Mouse (Mus musculus) kidney, embryonic 15.5 days (tissue): ENCODE results near the gene Leprot. TPM values are rescaled to one million over a fixed set of nuclear protein-coding genes. Genes with fewer than 3 reads are reported as not detected.
A peak's percentile ranks its signal among the peaks of the same experiment; 100 is the strongest.

Source experiments
- ATAC-seq: fragments of 200-750 bp; cut with Nextera tagmentation; replicated peaks from 2 replicates; pipeline ENCODE4 v1.8.0; 2017; ENCODE audit warnings: moderate TSS enrichment; ENCODE audit not compliant: low FRiP score
- H3K27ac ChIP-seq: fragments of 300-500 bp; sonication (generic); 2 replicates; pipeline ENCODE4 v1.5.1; 2015; ENCODE audit warnings: mild to moderate bottlenecking, inconsistent platforms
- H3K27me3 ChIP-seq: fragments of 300-500 bp; sonication (generic); 2 replicates; pipeline ENCODE4 v1.6.1; 2015; ENCODE audit warnings: inconsistent platforms
- H3K36me3 ChIP-seq: fragments of 300-500 bp; sonication (generic); 2 replicates; pipeline ENCODE4 v1.6.1; 2015; ENCODE audit warnings: inconsistent platforms
- H3K4me1 ChIP-seq: fragments of 300-500 bp; sonication (generic); 2 replicates; pipeline ENCODE4 v1.6.1; 2015; ENCODE audit warnings: inconsistent platforms
- H3K4me2 ChIP-seq: fragments of 300-500 bp; sonication (generic); 2 replicates; pipeline ENCODE4 v1.6.1; 2015; ENCODE audit warnings: moderate library complexity, mild to moderate bottlenecking, inconsistent platforms
- H3K4me3 ChIP-seq: fragments of 300-500 bp; sonication (generic); replicated peaks from 2 replicates; pipeline ENCODE4 v1.5.1; 2015; ENCODE audit warnings: mild to moderate bottlenecking, inconsistent platforms
- H3K9ac ChIP-seq: fragments of 300-500 bp; sonication (generic); 2 replicates; pipeline ENCODE4 v1.6.1; 2015; ENCODE audit warnings: mild to moderate bottlenecking, inconsistent platforms
- H3K9me3 ChIP-seq: fragments of 300-500 bp; sonication (generic); replicated peaks from 2 replicates; pipeline ENCODE4 v1.6.1; 2016; ENCODE audit warnings: inconsistent platforms
- WGBS: fragments of 180-500 bp; shearing (Covaris S2); methylation state at CpG from one replicate; pipeline ENCODE4 v1.1.7; 2015; ENCODE audit warnings: mixed read lengths; 5-methylcytosine and 5-hydroxymethylcytosine counted together
- polyA plus RNA-seq: library from polyadenylated mRNA; unstranded; fragments of >200 nt; fragmentation: Nextera tagmentation; extraction: Ambion mirVana; gene quantifications from 2 replicates; pipeline ENCODE4 v1.2.1, GENCODE M21; 2015

Gene Leprot
- polyA plus RNA-seq = 86.1 and 88.3 TPM in 2 replicates

DNA sequence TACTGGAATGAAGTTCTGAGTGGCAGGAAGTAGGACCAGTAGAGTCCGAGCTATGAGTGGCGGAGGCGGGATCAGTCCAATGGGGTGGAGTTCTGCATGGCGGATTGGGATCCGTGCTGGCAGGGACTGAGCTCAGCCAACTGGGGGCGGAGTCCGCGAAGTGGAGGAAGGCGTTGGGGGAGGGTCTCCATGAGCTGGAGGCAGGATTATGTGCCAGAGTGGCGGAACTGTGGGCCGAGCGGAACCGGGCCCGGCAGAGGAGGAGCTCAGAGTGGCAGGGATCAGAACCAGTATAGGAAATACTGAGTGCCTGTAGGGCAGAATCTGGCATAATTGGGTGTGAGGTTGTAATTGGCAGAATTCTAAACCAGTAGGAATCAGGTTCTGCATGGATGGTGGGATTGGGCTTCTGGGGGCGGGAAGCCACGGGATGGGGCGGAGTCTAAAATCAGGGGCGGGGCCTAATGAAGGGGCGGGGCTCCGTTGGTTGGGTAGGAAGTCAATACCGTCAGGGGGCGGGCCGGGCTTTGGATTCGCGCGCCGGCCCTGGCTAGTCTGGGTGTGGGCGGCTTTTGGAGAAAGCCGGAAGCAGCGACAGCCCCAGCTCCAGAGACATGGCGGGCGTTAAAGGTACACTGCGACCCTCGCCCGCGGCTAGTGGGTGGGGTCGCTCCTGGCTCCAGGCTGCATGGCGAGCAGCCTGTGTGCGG lies at the start of gene Leprot:
Gene Leprot (plus strand): TSS at position 523 of the 710 bp plus-strand sequence.
- H3K9ac ChIP-seq = peak within 1 kb of the TSS; percentile 89
- H3K4me2 ChIP-seq = peak within 1 kb of the TSS; percentile 75
- H3K27ac ChIP-seq = peak within 1 kb of the TSS; percentile 97
- WGBS = 0% methylated on average over 38 of the region's 39 CpGs
- peak within 1 kb of the TSS; percentile 70 for H3K4me3 ChIP-seq
- ATAC-seq = peak; percentile 99
- no peaks in the 10 kb centered on the region for H3K27me3 ChIP-seq
- H3K4me1 ChIP-seq = peaks cover 18% of the 10 kb centered on the region
- H3K36me3 ChIP-seq = no peaks in the 10 kb centered on the region
- no peaks in the 10 kb centered on the region for H3K9me3 ChIP-seq

- Histone ChIP-seq H3K4me2 (no peak overlapping the region), H3K4me3 (no peak overlapping the region), H3K27ac (no peak overlapping the region), H3K27me3 (no peaks in the 10 kb centered on the region), H3K9me3 (no peaks in the 10 kb centered on the region), H3K4me1 (no peaks in the 10 kb centered on the region), H3K9ac (no peak overlapping the region), H3K36me3 (no peaks in the 10 kb centered on the region)
- ATAC-seq = no peak
Observed at GRCm38 (mm10) chr4:101601758-101602157, 45.8 kb upstream of the Leprot start.

DNA sequence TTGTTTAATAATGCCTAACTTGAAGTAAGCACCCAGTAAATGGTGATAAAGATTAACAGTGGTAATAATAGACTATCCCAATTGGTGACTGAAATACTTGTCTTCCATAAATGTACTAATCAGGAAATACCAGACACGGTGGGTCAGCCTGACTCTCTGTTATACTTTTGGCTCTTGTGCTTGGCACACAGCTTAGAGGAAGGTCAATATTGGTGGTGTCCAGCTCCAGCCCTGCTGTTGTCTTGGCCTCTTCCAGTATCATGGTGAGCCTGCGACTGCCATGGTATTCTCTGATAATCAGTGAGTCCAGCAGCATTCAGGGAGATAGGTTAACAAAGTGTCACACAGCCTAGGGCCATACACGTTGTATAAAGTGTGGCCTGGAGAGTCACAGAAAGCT lies 43.9 kb upstream of the Leprot start:
- Histone ChIP-seq H3K4me1 (no peaks in the 10 kb centered on the region), H3K4me2 (no peak overlapping the region), H3K27me3 (no peaks in the 10 kb centered on the region), H3K4me3 (no peak overlapping the region), H3K36me3 (no peaks in the 10 kb centered on the region), H3K27ac (no peak overlapping the region), H3K9me3 (no peaks in the 10 kb centered on the region), H3K9ac (no peak overlapping the region)
- WGBS = 73% methylated on average over 3 of the region's 3 CpGs
- ATAC-seq = no peak

- no peak for ATAC-seq
- Histone ChIP-seq H3K4me3 (no peak overlapping the region), H3K9ac (no peak overlapping the region), H3K36me3 (no peaks in the 10 kb centered on the region), H3K27ac (no peak overlapping the region), H3K4me2 (no peak overlapping the region), H3K9me3 (no peaks in the 10 kb centered on the region), H3K27me3 (no peaks in the 10 kb centered on the region), H3K4me1 (no peaks in the 10 kb centered on the region)
- WGBS = 81% methylated on average over 5 of the region's 5 CpGs
Observed at GRCm38 (mm10) chr4:101616520-101616919, 31.0 kb upstream of the Leprot start.

DNA sequence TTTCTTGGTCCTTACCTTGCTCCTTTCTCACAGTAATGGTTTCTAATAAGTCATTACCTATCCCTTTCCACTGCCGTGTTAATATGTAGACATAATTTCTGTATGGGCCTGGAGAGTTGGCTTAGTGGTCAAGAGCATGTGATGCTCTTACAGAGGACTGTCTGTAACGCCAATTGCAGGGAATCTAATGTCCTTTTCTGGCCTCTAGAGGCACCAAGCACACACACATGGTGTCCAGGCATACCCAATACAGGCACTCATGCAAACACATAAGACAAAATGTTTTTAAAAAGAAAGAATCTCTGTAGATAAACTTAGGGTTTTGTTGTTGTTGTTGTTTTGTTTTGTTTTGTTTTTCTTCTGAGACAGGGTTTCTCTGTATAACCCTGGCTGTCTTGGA lies 29.8 kb upstream of the Leprot start:
- Histone ChIP-seq H3K4me2 (no peak overlapping the region), H3K36me3 (no peaks in the 10 kb centered on the region), H3K9ac (no peak overlapping the region), H3K27ac (no peak overlapping the region), H3K9me3 (no peaks in the 10 kb centered on the region), H3K27me3 (no peaks in the 10 kb centered on the region), H3K4me1 (no peaks in the 10 kb centered on the region), H3K4me3 (no peak overlapping the region)
- no peak for ATAC-seq
- 80% methylated on average over 2 of the region's 2 CpGs for WGBS

GRCm38 (mm10) chr4:101620206-101620605 lies 27.3 kb upstream of the Leprot start:
- Histone ChIP-seq H3K36me3 (no peaks in the 10 kb centered on the region), H3K4me1 (no peaks in the 10 kb centered on the region), H3K4me3 (no peak overlapping the region), H3K27ac (no peak overlapping the region), H3K27me3 (no peaks in the 10 kb centered on the region), H3K9me3 (no peaks in the 10 kb centered on the region), H3K4me2 (no peak overlapping the region), H3K9ac (no peak overlapping the region)
- 54% methylated on average over 2 of the region's 2 CpGs for WGBS
- ATAC-seq = no peak

DNA sequence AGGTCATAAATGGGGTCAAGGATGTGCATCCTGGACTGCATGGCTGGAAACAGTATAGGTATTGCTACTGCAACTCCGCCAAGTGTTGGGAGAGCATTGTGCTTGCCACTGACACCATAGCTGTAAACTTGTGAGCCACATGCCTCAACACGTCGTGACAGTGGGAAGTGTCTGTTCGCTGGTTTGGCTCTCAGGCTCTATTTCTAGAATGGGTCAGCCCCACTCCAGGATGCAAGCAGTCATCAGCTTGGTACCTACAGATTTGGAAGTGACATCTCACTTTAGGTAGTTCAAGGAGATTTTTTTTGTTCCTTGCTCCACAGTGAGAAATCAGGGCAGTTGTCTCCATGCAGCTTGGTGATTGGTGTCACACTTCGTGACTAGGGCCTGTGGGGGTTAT lies 26.3 kb upstream of the Leprot start:
- Histone ChIP-seq H3K27ac (no peak overlapping the region), H3K9ac (no peak overlapping the region), H3K4me1 (no peaks in the 10 kb centered on the region), H3K4me3 (no peak overlapping the region), H3K36me3 (no peaks in the 10 kb centered on the region), H3K4me2 (no peak overlapping the region), H3K9me3 (no peaks in the 10 kb centered on the region), H3K27me3 (no peaks in the 10 kb centered on the region)
- WGBS = 86% methylated on average over 5 of the region's 5 CpGs
- no peak for ATAC-seq

DNA sequence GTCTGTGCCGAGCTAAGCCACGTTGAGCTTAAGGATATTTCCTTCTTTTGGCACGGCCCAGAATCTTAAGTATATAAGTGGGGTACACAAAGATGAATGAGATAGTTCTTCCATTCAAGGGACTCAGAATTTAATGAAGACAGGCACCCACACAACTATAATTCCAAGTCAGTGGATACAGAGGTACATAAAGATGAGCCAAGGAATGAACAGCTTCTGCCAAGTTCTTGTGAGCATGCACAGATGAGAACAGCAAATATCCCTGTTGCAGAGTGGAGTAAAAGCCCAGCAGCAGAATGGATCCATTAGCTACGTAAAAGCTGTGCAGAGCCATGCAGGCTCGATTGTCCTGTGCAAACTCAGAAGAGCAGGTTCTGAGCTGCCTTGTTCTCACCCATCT lies 22.2 kb upstream of the Leprot start:
- Histone ChIP-seq H3K4me1 (no peaks in the 10 kb centered on the region), H3K27ac (no peak overlapping the region), H3K9ac (no peak overlapping the region), H3K4me3 (no peak overlapping the region), H3K36me3 (no peaks in the 10 kb centered on the region), H3K4me2 (no peak overlapping the region), H3K9me3 (no peaks in the 10 kb centered on the region), H3K27me3 (no peaks in the 10 kb centered on the region)
- no peak for ATAC-seq
- WGBS = 90% methylated on average over 5 of the region's 5 CpGs

GRCm38 (mm10) chr4:101635596-101635995 lies 11.9 kb upstream of the Leprot start:
- Histone ChIP-seq H3K4me2 (no peak overlapping the region), H3K27ac (no peak overlapping the region), H3K4me3 (no peak overlapping the region), H3K36me3 (no peaks in the 10 kb centered on the region), H3K9ac (no peak overlapping the region), H3K4me1 (no peaks in the 10 kb centered on the region), H3K27me3 (no peaks in the 10 kb centered on the region), H3K9me3 (no peaks in the 10 kb centered on the region)
- 71% methylated on average over 2 of the region's 2 CpGs for whole genome bisulfite sequencing
- no peak for ATAC-seq

DNA sequence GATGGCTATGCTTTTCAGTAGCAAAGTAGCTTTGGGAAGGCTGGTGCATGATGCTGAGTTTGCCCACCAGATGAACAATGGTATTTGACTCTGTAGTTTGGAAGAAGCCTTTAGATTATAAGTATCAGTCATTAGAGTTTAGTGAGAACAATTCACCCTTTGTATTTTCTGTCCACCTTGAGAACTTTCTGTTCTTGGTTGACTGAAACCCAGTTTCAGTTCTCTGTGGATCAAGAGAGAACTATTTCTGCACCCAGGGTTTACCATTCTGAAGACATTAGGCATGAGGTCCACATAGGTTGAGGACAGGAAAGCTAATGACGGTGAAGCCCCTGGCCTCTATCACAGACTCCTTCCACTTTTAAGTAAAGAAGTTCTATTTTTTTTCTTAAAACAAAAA lies 10.0 kb upstream of the Leprot start:
- no peaks in the 10 kb centered on the region for H3K9me3 ChIP-seq
- no peaks in the 10 kb centered on the region for H3K36me3 ChIP-seq
- H3K4me3 ChIP-seq = no peak overlapping the region
- no peak overlapping the region for H3K9ac ChIP-seq
- no peak for ATAC-seq
- no peak overlapping the region for H3K27ac ChIP-seq
- no peaks in the 10 kb centered on the region for H3K4me1 ChIP-seq
- no peak overlapping the region for H3K4me2 ChIP-seq
- H3K27me3 ChIP-seq = no peaks in the 10 kb centered on the region
- WGBS = 88% methylated on average over 1 of the region's 1 CpGs

- Histone ChIP-seq H3K4me2 (no peak overlapping the region), H3K36me3 (no peaks in the 10 kb centered on the region), H3K4me1 (no peaks in the 10 kb centered on the region), H3K4me3 (no peak overlapping the region), H3K27me3 (no peaks in the 10 kb centered on the region), H3K9me3 (no peaks in the 10 kb centered on the region), H3K27ac (no peak overlapping the region), H3K9ac (no peak overlapping the region)
- ATAC-seq = no peak
- 50% methylated on average over 5 of the region's 5 CpGs for WGBS
Observed at GRCm38 (mm10) chr4:101640631-101641030, 6.9 kb upstream of the Leprot start.

DNA sequence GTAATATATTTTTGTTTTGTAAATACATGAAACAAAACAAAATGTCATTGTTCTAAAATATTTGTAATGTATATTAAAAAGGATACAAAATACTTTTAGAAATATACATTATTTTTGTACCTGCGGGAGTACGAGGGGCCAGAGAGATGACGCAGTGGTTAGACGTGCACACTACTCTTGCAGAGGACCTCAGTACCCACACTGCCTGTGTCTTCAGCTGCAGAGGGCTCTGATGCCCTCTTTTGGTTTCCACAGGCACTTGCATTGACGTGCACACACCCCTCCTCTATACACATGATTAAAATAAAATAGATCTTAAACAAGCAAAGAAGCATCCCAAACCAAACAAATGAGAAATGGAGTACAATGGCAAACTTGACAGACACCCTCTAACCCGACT lies 4.8 kb upstream of the Leprot start:
- no peaks in the 10 kb centered on the region for H3K27me3 ChIP-seq
- no peak overlapping the region for H3K27ac ChIP-seq
- H3K9me3 ChIP-seq = no peaks in the 10 kb centered on the region
- H3K4me2 ChIP-seq = no peak overlapping the region
- peaks cover 6% of the 10 kb centered on the region for H3K4me1 ChIP-seq
- 84% methylated on average over 6 of the region's 6 CpGs for WGBS
- no peaks in the 10 kb centered on the region for H3K36me3 ChIP-seq
- no peak for ATAC-seq
- no peak overlapping the region for H3K4me3 ChIP-seq
- no peak overlapping the region for H3K9ac ChIP-seq

GRCm38 (mm10) chr4:101643216-101643615 lies 4.3 kb upstream of the Leprot start:
- Histone ChIP-seq H3K27ac (no peak overlapping the region), H3K27me3 (no peaks in the 10 kb centered on the region), H3K4me1 (peaks cover 6% of the 10 kb centered on the region), H3K9me3 (no peaks in the 10 kb centered on the region), H3K4me2 (no peak overlapping the region), H3K36me3 (no peaks in the 10 kb centered on the region), H3K9ac (no peak overlapping the region), H3K4me3 (no peak overlapping the region)
- 81% methylated on average over 4 of the region's 4 CpGs for WGBS
- ATAC-seq = no peak
